Mouse (Mus musculus): ENCODE data around the gene Naip2. TPM values are rescaled to one million over a fixed set of nuclear protein-coding genes. Genes with fewer than 3 reads are reported as not detected.

Naip2 gene
- 3.4 TPM for polyA plus RNA-seq (2014; fragmentation: Illumina TruSeq; extraction: RNeasy Lipid Tissue Mini Kit (QIAGEN cat#74804))

DNA sequence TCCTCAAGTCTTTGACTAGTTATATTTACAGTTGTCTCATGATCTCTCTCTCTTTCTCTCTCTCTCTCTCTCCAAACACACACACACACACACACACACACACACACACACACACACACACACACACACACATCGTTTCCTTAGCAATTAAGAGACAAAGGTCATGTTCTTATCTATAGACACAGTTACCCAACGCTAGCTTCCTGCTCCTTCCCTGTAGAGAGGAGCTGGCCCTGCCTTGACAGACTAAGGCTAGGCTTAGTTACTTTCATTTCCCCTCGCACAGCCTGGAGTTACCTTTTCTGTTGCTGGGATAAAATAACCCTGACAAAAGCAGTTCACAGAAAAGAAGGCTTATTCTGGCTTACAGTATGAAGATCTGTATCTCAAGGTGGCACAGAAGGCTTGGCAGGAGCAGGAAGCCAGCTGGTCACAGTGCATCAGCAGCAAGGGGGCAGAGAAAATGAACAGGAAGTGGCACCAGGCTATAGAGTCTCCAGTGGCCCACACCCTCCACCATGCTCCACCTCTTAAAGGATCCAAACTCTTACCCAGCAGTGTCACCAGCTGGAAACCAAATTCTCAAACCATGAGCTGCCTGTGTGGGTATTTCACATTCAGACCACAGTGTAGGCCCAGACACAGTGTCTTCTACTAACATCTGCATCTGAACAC, at the start of gene Naip2:
TSS of gene Naip2 (minus strand) at position 434 of the 675 bp plus-strand sequence.

DNA sequence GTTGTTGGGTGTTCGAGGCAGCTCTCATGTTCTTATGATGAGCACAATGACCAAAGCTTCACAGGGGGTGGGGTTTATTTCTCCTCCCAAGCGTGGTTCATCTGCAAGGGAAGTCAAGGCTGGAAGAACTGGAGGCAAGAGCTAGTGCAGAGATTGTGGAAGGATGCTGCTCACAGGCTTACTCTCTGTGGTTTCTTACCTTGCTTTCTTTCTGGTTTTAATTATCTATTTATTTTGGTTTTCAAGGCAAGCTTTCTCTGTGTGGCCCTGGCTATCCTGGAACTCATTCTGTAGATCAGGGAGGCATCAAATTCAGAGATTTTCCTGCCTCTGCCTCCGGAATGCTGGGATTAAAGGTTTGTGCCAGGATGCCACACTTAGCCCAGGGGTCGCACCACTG, 44.3 kb upstream of the Naip2 start, which contains the start of gene Naip5:
TSS of gene Naip5 (minus strand) at position 101 of the 400 bp plus-strand sequence.

DNA sequence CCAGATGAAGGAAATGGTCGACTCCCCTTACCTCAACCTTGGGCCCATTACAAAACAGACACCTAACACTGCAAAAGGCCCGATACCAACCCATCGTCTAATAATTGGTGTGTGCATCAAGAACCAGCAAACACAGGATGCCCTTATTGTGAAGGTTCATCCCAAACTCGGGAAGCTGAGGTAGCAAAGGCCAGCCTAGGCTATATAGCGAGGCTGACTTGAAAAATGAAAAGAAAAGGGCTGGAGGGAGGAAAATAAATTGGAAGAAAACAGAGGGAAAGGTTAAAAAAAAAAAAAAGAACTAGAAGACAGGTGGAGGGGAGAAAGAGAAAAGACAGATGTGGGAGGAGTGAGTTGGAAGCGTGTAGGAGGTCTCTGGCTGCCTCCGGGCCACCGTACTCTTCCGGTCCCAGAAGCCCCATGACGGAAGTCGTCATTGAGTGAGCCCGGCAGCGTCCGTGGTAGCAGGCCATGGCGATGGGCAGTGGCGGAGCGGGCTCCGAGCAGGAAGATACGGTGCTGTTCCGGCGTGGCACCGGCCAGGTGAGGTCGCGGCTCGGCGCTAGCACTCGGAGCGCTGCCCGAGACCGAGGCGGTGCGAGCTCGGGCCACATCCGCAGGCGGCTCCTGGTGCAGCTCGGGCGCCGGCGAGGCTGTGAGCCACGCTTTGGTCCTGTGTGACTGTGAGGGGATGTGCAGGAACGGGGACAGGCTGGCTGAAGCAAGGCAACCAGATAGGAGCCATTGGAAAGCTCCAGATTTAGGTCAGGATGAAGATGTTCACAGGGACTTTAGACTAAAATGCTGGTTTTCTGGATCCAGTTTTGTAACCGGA, 77.3 kb downstream of the Naip2 start, which contains the start of gene Smn1:
TSS of gene Smn1 (plus strand) at position 430 of the 835 bp plus-strand sequence.

DNA sequence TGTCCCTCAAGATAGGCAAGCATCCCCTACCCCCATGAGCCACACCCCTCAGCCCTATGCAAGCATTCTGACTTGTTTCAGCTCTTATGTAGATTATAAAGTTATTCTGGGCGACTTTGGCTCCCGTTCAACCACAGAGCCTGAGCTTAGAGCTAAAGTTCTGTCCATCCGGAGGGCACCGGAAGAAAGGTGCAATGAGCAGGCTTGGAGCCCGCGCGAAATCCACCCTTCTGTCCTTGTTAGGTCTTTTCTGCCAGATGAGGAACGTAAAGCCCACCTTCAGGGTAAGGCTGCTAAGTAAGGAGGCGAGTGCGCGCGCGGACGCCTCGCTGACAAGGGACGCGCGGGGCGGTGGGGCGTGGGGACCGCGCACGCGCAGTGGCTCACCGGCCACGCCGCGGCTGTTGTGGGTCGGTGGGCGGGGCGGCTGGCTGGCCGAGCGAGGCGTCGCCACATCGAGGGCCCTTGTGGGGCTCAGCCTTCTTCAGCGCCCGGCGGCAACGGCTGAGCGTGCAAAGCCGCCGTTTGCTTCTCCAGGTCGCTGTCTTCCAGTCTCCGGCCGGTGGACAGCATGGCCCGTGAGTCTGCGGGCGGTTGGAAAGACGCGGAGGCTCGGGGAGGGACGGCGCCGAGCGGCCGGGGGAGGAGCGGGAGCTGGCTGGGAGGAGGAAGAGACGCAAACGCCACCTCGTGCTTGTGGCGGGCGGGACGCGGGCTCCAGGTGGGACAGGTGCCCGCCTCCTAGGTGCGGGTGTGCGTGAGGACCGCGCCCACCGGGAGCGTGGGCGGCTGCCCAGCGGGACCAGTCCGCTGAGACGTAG, 94.0 kb downstream of the Naip2 start, which contains the start of gene Serf1:
TSS of gene Serf1 (plus strand) at position 361 of the 821 bp plus-strand sequence.

DNA sequence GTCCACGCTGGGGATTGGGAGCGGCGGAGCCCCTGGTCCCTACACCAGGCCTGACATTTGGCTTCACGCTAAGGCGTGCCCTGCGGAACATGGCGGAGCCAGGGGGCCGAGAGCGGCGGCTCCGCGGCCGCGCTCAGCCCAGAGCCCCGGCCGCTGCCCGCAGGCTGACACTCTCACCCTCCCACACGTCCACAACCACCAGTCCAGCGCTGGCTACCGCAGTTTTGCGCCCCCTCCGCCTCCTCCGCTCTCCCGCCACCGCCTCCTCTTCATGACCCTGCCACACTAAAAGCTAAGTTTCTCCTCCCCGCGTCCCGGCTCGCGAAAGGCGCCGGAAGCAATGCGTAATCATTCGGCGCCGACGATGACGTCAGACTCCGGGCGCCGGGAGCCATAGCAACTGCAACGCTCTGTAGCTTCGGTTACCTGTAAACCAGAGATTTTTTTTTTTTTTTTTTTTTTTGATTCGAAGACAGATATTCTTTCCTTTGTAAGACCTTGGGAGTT, 98.1 kb downstream of the Naip2 start, which contains the start of gene Bdp1:
TSS of gene Bdp1 (minus strand) at position 323 of the 507 bp plus-strand sequence.

Other genes starting within 250 kb of the Naip2 start
- 60.0 TPM for gene Mccc2, start 186.5 kb downstream of the Naip2 start, polyA plus RNA-seq (2014; fragmentation: Illumina TruSeq; extraction: RNeasy Lipid Tissue Mini Kit (QIAGEN cat#74804))
- 60.2 TPM for gene Bdp1, start 98.0 kb downstream of the Naip2 start, polyA plus RNA-seq (2014; fragmentation: Illumina TruSeq; extraction: RNeasy Lipid Tissue Mini Kit (QIAGEN cat#74804))
- 335 TPM for gene Serf1, start 94.1 kb downstream of the Naip2 start, polyA plus RNA-seq (2014; fragmentation: Illumina TruSeq; extraction: RNeasy Lipid Tissue Mini Kit (QIAGEN cat#74804))
- gene Smn1, start 77.2 kb downstream of the Naip2 start, polyA plus RNA-seq (2014; fragmentation: Illumina TruSeq; extraction: RNeasy Lipid Tissue Mini Kit (QIAGEN cat#74804)) = 109 TPM
- gene Naip5, start 44.2 kb upstream of the Naip2 start, polyA plus RNA-seq (2014; fragmentation: Illumina TruSeq; extraction: RNeasy Lipid Tissue Mini Kit (QIAGEN cat#74804)) = 3.1 TPM
- gene Naip6, start 115.6 kb upstream of the Naip2 start, polyA plus RNA-seq (2014; fragmentation: Illumina TruSeq; extraction: RNeasy Lipid Tissue Mini Kit (QIAGEN cat#74804)) = 0.91 TPM

All from ovary, adult 10 weeks (tissue).